Comparison of ENCODE assay signal across 30 mouse cellular contexts in the genomic region with DNA sequence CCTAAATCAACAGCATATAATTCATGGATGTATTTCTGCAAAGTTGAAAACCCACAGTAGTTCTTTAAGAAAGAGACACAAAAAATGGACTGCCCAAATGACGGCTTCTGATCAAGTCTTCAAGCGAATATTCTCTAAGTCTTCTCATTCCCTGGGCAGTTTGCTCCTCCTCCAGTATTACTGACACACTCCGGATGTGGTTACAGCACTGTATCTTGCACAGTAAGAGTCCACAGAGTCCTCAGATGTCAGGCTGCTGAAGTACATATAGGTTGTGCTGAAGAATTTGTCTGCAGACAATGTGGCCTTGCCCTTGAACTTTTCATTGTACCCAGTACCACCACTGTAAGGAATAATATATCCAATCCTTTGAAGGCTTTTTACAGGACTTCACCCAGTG.
DNase-seq lines count a peak whose midpoint lies in the region; ATAC-seq lines count a peak whose summit lies in the region.
"Had no signal": no experiment of that assay in that cellular context is flagged by ENCODE, and none has a peak within 500 bp of the region (broad histone marks: within the 10 kb centered on the region; RNA-seq: fewer than 3 reads in every experiment).

No protein-coding gene starts in this region.

- H3K4me1 ChIP-seq in embryonic facial prominence, embryonic 10.5 days, result no peaks in the 10 kb centered on the region
- H3K4me1 ChIP-seq: embryonic facial prominence, embryonic 13.5 days; forebrain, embryonic 10.5 days; heart, embryonic 10.5 days; heart, embryonic 15.5 days; kidney, embryonic 15.5 days; limb, embryonic 13.5 days; liver, embryonic 12.5 days had no signal

- H3K27ac ChIP-seq in embryonic facial prominence, embryonic 10.5 days (replicated peaks), result no peak overlapping the region
- H3K27ac ChIP-seq: embryonic facial prominence, embryonic 13.5 days; forebrain, embryonic 10.5 days; heart, embryonic 10.5 days; heart, embryonic 15.5 days; hindbrain, embryonic 14.5 days; kidney, embryonic 15.5 days; left cerebral cortex, adult 2 months; limb, embryonic 13.5 days; liver, embryonic 12.5 days had no signal

- DNase-seq in CD4-positive helper T cell, adult 2 months (ENCODE audit: low read depth, low spot score), result peak; percentile 35
- no peak for DNase-seq in embryonic facial prominence, embryonic 10.5 days (ENCODE audit: low spot score)
- DNase-seq in neural tube, embryonic 10.5 days (ENCODE audit: extremely low spot score, low spot score), result no peak
- no peak for DNase-seq in lung, postnatal 4 days
- no peak for DNase-seq in gastrocnemius, postnatal 10 days
- DNase-seq: adrenal gland, adult 2 months; cerebellum, adult 8-10 months; cerebellum, postnatal 36 days; embryo, embryonic 11 days; kidney, adult 18-20 months; kidney, postnatal 25 days; lung, adult 18-20 months; spleen, adult 18-20 months had no signal

- ATAC-seq in CD4-positive, CD25-positive, alpha-beta regulatory T cell, adult 4 months, result peak; percentile 87
- ATAC-seq in granulocyte monocyte progenitor cell, adult 5-6 weeks (replicated peaks; ENCODE audit: poor library complexity, severe bottlenecking), result peak; percentile 89
- ATAC-seq in megakaryocyte, adult 5-6 weeks (ENCODE audit: poor library complexity, severe bottlenecking), result peak; percentile 85
- ATAC-seq: forebrain, embryonic 16.5 days; liver, embryonic 12.5 days; lung, postnatal 0 days; midbrain, embryonic 16.5 days; Patski had no signal

- 85% methylated on average over 3 of the region's 3 CpGs for WGBS in embryonic facial prominence, embryonic 10.5 days

- H3K9me3 ChIP-seq in embryonic facial prominence, embryonic 10.5 days, result peaks cover 46% of the 10 kb centered on the region
- H3K9me3 ChIP-seq: heart, embryonic 10.5 days had no signal

- H3K4me3 ChIP-seq in embryonic facial prominence, embryonic 10.5 days, result no peak overlapping the region
- H3K4me3 ChIP-seq: embryonic facial prominence, embryonic 13.5 days; forebrain, embryonic 10.5 days; heart, embryonic 10.5 days; heart, embryonic 15.5 days; kidney, embryonic 15.5 days; left cerebral cortex, adult 2 months; limb, embryonic 13.5 days; liver, embryonic 12.5 days; myocyte had no signal

- no peaks in the 10 kb centered on the region for H3K27me3 ChIP-seq in embryonic facial prominence, embryonic 10.5 days (replicated peaks; ENCODE audit: low read depth, poor library complexity, severe bottlenecking)
- H3K27me3 ChIP-seq: embryonic facial prominence, embryonic 13.5 days; heart, embryonic 15.5 days; kidney, embryonic 15.5 days; limb, embryonic 13.5 days; liver, embryonic 12.5 days; Patski had no signal

- H3K36me3 ChIP-seq in embryonic facial prominence, embryonic 10.5 days (replicated peaks), result no peaks in the 10 kb centered on the region
- H3K36me3 ChIP-seq: embryonic facial prominence, embryonic 13.5 days; forebrain, embryonic 10.5 days; heart, embryonic 10.5 days; heart, embryonic 15.5 days; kidney, embryonic 15.5 days; limb, embryonic 13.5 days; liver, embryonic 12.5 days had no signal
